Mouse (Mus musculus) CH12.LX (cell line): Measurements from ENCODE around the gene Gm42669. TPM values are rescaled to one million over a fixed set of nuclear protein-coding genes. Genes with fewer than 3 reads are reported as not detected.

Experiments used
- DNase-seq: peaks from one replicate; pipeline ENCODE4 v3.0.0-alpha.2; 2013; ENCODE audit errors: extremely low read depth
- H3K27ac ChIP-seq: 2 replicates; pipeline ENCODE4 v1.5.1; 2012; ENCODE audit warnings: low read depth, mild to moderate bottlenecking, control low read depth, moderate library complexity; ENCODE audit not compliant: insufficient read depth
- H3K27me3 ChIP-seq: replicated peaks from 2 replicates; pipeline ENCODE3; 2012; ENCODE audit warnings: inconsistent platforms
- H3K36me3 ChIP-seq, 2 experiments: replicated peaks in 1 of 2; 2 replicates each; pipeline versions ENCODE3 to v1.6.1; 2012; ENCODE audit warnings: inconsistent platforms in 1 of 2, low read length in 1 of 2, mild to moderate bottlenecking in 1 of 2, mixed read lengths in 1 of 2, moderate library complexity in 1 of 2; ENCODE audit not compliant: control insufficient read depth in 1 of 2, insufficient read depth in 1 of 2
- H3K4me1 ChIP-seq, 2 experiments: 2 replicates each; pipeline ENCODE4 v1.6.1; 2012; ENCODE audit warnings: inconsistent platforms in 1 of 2, moderate library complexity in 1 of 2; ENCODE audit not compliant: insufficient read depth in 2 of 2, control insufficient read depth in 1 of 2
- H3K4me2 ChIP-seq: 2 replicates; pipeline ENCODE4 v1.6.1; 2012; ENCODE audit warnings: low read depth, mild to moderate bottlenecking, control low read depth; ENCODE audit not compliant: poor library complexity, insufficient read depth, severe bottlenecking
- H3K4me3 ChIP-seq, 3 experiments: fragments of 150-350 bp in 1 of 3; sonication (generic) in 1 of 3; replicated peaks in 1 of 3; 2 replicates each; pipeline versions ENCODE3 to v1.5.1; 2011 to 2012; ENCODE audit warnings: low read depth in 2 of 3, low read length in 2 of 3, mild to moderate bottlenecking in 2 of 3, moderate library complexity in 2 of 3, control low read depth in 1 of 3, improper control_type of control experiment in 1 of 3, inconsistent platforms in 1 of 3, mixed read lengths in 1 of 3; ENCODE audit not compliant: poor library complexity in 1 of 3
- H3K79me2 ChIP-seq: replicated peaks from 2 replicates; pipeline ENCODE4 v1.6.1; 2012; ENCODE audit warnings: mild to moderate bottlenecking, moderate library complexity; ENCODE audit not compliant: control insufficient read depth, poor library complexity, insufficient read depth, severe bottlenecking; ENCODE audit errors: extremely low read depth
- H3K9ac ChIP-seq: 2 replicates; pipeline ENCODE4 v1.6.1; 2012; ENCODE audit warnings: low read depth, mild to moderate bottlenecking, control low read depth, moderate library complexity; ENCODE audit not compliant: insufficient read depth
- H3K9me3 ChIP-seq: replicated peaks from 2 replicates; pipeline ENCODE3; 2012; ENCODE audit warnings: low read length, inconsistent platforms, mixed read lengths
- BHLHE40 ChIP-seq: IDR thresholded peaks from 2 replicates; pipeline ENCODE4 v1.6.1; 2011; ENCODE audit warnings: mild to moderate bottlenecking, low read depth, low read length, improper control_type of control experiment
- CHD2 ChIP-seq: IDR thresholded peaks from 2 replicates; pipeline ENCODE4 v1.6.1; 2011; ENCODE audit warnings: low read length, improper control_type of control experiment
- CTCF ChIP-seq, 2 experiments: IDR thresholded peaks in 1 of 2; conservative IDR thresholded peaks in 1 of 2; 2 replicates each; pipeline ENCODE4 v1.5.1; 2011 to 2012; ENCODE audit warnings: low read depth in 2 of 2, low read length in 2 of 2, improper control_type of control experiment in 1 of 2, inconsistent platforms in 1 of 2, mild to moderate bottlenecking in 1 of 2, moderate library complexity in 1 of 2
- ELF1 ChIP-seq: IDR thresholded peaks from 2 replicates; pipeline ENCODE4 v1.6.1; 2014; ENCODE audit warnings: low read depth, mild to moderate bottlenecking, inconsistent platforms, low read length, improper control_type of control experiment
- EP300 ChIP-seq: IDR thresholded peaks from 2 replicates; pipeline ENCODE4 v1.6.1; 2011; ENCODE audit warnings: low read length, improper control_type of control experiment
- ETS1 ChIP-seq: conservative IDR thresholded peaks from 2 replicates; pipeline ENCODE4 v1.6.1; 2012; ENCODE audit warnings: low read depth, mild to moderate bottlenecking, inconsistent platforms, low read length, improper control_type of control experiment, moderate library complexity
- GABPA ChIP-seq: IDR thresholded peaks from 2 replicates; pipeline ENCODE4 v1.6.1; 2012; ENCODE audit warnings: low read depth, low read length, improper control_type of control experiment, inconsistent platforms; ENCODE audit not compliant: insufficient replicate concordance
- IRF4 ChIP-seq: IDR thresholded peaks from 2 replicates; pipeline ENCODE4 v1.6.1; 2014; ENCODE audit warnings: low read depth, mild to moderate bottlenecking, inconsistent platforms, low read length, improper control_type of control experiment
- JUN ChIP-seq: IDR thresholded peaks from 2 replicates; pipeline ENCODE4 v1.6.1; 2011; ENCODE audit warnings: low read depth, mild to moderate bottlenecking, low read length, improper control_type of control experiment, moderate library complexity; ENCODE audit not compliant: insufficient read depth
- MAFK ChIP-seq: IDR thresholded peaks from 2 replicates; pipeline ENCODE4 v1.6.1; 2011; ENCODE audit warnings: low read length, improper control_type of control experiment; ENCODE audit not compliant: insufficient replicate concordance
- MAX ChIP-seq: IDR thresholded peaks from 2 replicates; pipeline ENCODE4 v1.6.1; 2011; ENCODE audit warnings: low read length, improper control_type of control experiment
- MAZ ChIP-seq: IDR thresholded peaks from 2 replicates; pipeline ENCODE4 v1.6.1; 2012; ENCODE audit warnings: low read depth, mild to moderate bottlenecking, inconsistent platforms, low read length, improper control_type of control experiment, moderate library complexity
- MEF2A ChIP-seq: IDR thresholded peaks from 2 replicates; pipeline ENCODE4 v1.6.1; 2014; ENCODE audit warnings: low read depth, mild to moderate bottlenecking, inconsistent platforms, low read length, improper control_type of control experiment, borderline replicate concordance
- MXI1 ChIP-seq: IDR thresholded peaks from 2 replicates; pipeline ENCODE4 v1.6.1; 2011; ENCODE audit warnings: mild to moderate bottlenecking, low read depth, low read length, improper control_type of control experiment
- MYC ChIP-seq: IDR thresholded peaks from 2 replicates; pipeline ENCODE4 v1.6.1; 2011; ENCODE audit warnings: low read depth, mild to moderate bottlenecking, improper control_type of control experiment, low read length
- NELFE ChIP-seq: IDR thresholded peaks from 2 replicates; pipeline ENCODE4 v1.6.1; 2011; ENCODE audit warnings: low read depth, low read length, improper control_type of control experiment
- POLR2A ChIP-seq: IDR thresholded peaks from 2 replicates; pipeline ENCODE4 v1.6.1; 2011; ENCODE audit warnings: low read depth, mild to moderate bottlenecking, improper control_type of control experiment, low read length
- POLR2AphosphoS2 ChIP-seq: IDR thresholded peaks from 2 replicates; pipeline ENCODE4 v1.6.1; 2011; ENCODE audit warnings: low read depth, low read length, improper control_type of control experiment
- RCOR1 ChIP-seq: conservative IDR thresholded peaks from 2 replicates; pipeline ENCODE4 v1.6.1; 2012; ENCODE audit warnings: low read depth, mild to moderate bottlenecking, inconsistent platforms, low read length, improper control_type of control experiment
- SMC3 ChIP-seq: IDR thresholded peaks from 2 replicates; pipeline ENCODE4 v1.6.1; 2011; ENCODE audit warnings: low read depth, low read length, improper control_type of control experiment
- TCF12 ChIP-seq: IDR thresholded peaks from 2 replicates; pipeline ENCODE4 v1.6.1; 2014; ENCODE audit warnings: low read depth, mild to moderate bottlenecking, inconsistent platforms, low read length, improper control_type of control experiment
- UBTF ChIP-seq: IDR thresholded peaks from 2 replicates; pipeline ENCODE4 v1.6.1; 2012; ENCODE audit warnings: low read depth, mild to moderate bottlenecking, inconsistent platforms, low read length, improper control_type of control experiment, moderate library complexity
- ZC3H11A ChIP-seq: IDR thresholded peaks from 2 replicates; pipeline ENCODE4 v1.6.1; 2012; ENCODE audit warnings: low read depth, mild to moderate bottlenecking, inconsistent platforms, low read length, improper control_type of control experiment
- ZNF384 ChIP-seq: IDR thresholded peaks from 2 replicates; pipeline ENCODE4 v1.6.1; 2012; ENCODE audit warnings: low read depth, low read length, improper control_type of control experiment, inconsistent platforms
- dilution Hi-C: fragments of 300-500 bp; cut with MboI; formaldehyde crosslinking; loops from 2 replicates; pipeline ENCODE4 v1.14.3; 2020; ENCODE audit warnings: low sequenced_read_pairs; ENCODE audit not compliant: extremely low pct_unique_long_range_greater_than_20kb, extremely low pct_ligation_motif_present
- in situ Hi-C: fragments of 300-500 bp; cut with MboI; formaldehyde crosslinking; loops from 3 replicates; pipeline ENCODE4 v1.14.3; 2019; ENCODE audit warnings: low sequenced_read_pairs, low pct_ligation_motif_present, low pct_unique_long_range_greater_than_20kb, mixed read lengths
- polyA plus RNA-seq: library from polyadenylated mRNA; unstranded; fragments of >175 nt; gene quantifications from 2 replicates; pipeline ENCODE4 v1.2.1, GENCODE M21; 2012; ENCODE audit warnings: low read depth; ENCODE audit not compliant: insufficient read length
- total RNA-seq, 2 experiments: library from RNA; depleted of rRNA; stranded (reverse); fragments of 300-350 nt in 1 of 2; fragments of >200 nt in 1 of 2; gene quantifications; 2 replicates each; pipeline ENCODE4 v1.2.3; 2012 to 2014

The Gm42669 gene
- total and polyA plus RNA-seq, 3 experiments: 0.17 to 1.0 TPM; not detected in 1

DNA sequence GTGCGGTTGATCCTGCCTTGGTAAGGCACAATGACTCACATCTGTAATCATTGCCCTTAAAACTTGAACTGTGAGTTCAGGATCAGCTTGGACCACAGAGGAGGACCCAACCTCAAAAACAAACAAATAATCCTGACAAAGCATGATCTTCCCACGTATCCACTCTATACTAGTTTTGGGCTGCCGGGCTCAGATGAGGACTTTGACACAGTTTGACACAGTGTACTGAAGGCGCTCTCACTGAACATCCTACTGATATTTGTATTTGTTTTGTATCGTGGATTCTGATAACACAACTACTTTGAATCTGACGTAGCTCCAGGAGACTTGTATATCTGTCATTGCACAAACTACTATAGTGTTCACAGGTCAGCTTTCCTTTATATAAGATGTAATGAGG lies 14.0 kb downstream of the Gm42669 start:
- in situ Hi-C loops: loop anchor here (25.0 kb wide), 1 partner anchor 534 kb away; no protein-coding TSS in a partner anchor
- Histone ChIP-seq H3K27me3 (no peaks in the 10 kb centered on the region), H3K9ac (no peak overlapping the region), H3K4me2 (no peak overlapping the region), H3K4me1 (peaks cover 2 to 28% of the 10 kb centered on the region in 2 experiments), H3K9me3 (no peaks in the 10 kb centered on the region), H3K4me3 (no peak overlapping the region), H3K36me3 (no peaks in the 10 kb centered on the region), H3K27ac (no peak overlapping the region), H3K79me2 (no peaks in the 10 kb centered on the region)
- no peak for DNase-seq
- dilution Hi-C loops: no loop called here
- TF ChIP-seq RCOR1 (no peak), MEF2A (no peak), POLR2AphosphoS2 (no peak), SMC3 (no peak), MXI1 (no peak), GABPA (no peak), JUN (no peak), NELFE (no peak), ETS1 (no peak), TCF12 (no peak), UBTF (no peak), BHLHE40 (no peak)

DNA sequence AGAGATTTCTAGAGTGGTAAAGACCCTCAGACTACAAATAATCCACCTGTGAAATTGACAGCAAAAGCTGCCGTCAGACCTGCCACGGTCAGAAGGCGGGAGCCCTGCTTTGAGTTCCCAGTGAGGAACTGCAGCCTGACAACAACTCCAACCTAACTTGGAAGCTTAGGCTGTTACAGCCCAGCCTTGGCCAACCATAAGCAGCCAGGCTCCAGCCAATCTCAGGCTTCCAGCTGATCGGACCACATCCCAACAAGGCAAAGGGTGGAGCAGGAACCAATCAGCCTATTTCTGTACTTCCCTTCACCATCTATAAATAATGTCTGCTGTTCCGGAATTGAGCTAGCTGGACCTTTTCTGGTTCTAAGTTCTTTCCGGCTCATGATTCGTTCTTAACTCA lies 14.5 kb downstream of the Gm42669 start:
- no peaks in the 10 kb centered on the region for H3K79me2 ChIP-seq
- H3K4me3 ChIP-seq: no peak overlapping the region
- H3K36me3 ChIP-seq: no peaks in the 10 kb centered on the region
- no peak for TF ChIP-seq CHD2
- TF ChIP-seq POLR2AphosphoS2: no peak
- no peak for TF ChIP-seq TCF12
- TF ChIP-seq ZC3H11A: no peak
- no peak overlapping the region for H3K9ac ChIP-seq
- H3K27me3 ChIP-seq: no peaks in the 10 kb centered on the region
- no peak overlapping the region for H3K27ac ChIP-seq
- no peak overlapping the region for H3K4me2 ChIP-seq
- in situ Hi-C loops (loop anchor here (25.0 kb wide), 1 partner anchor 535 kb away; no protein-coding TSS in a partner anchor), dilution Hi-C loops (no loop called here)
- peaks cover 2 to 28% of the 10 kb centered on the region in 2 experiments for H3K4me1 ChIP-seq
- no peaks in the 10 kb centered on the region for H3K9me3 ChIP-seq
- no peak for DNase-seq

GRCm38 (mm10) chr5:107524281-107524680 lies 16.9 kb downstream of the Gm42669 start:
- dilution Hi-C loops (no loop called here), in situ Hi-C loops (loop anchor here (25.0 kb wide), 1 partner anchor 537 kb away; no protein-coding TSS in a partner anchor)
- no peak overlapping the region for H3K4me3 ChIP-seq
- no peaks in the 10 kb centered on the region for H3K79me2 ChIP-seq
- peak; percentile 48 for DNase-seq
- peak; percentile 42; the same call in 1 of the 2 replicates for TF ChIP-seq MEF2A
- TF ChIP-seq MAFK: peak; percentile 95
- peak; percentile 45; the same call in 1 of the 2 replicates for TF ChIP-seq MYC
- no peak for TF ChIP-seq MAZ
- TF ChIP-seq BHLHE40: peak; percentile 70
- no peak for TF ChIP-seq POLR2A
- 0 out of 4 replicates have a peak, but pooled peaks of 1 of the 2 experiments have one; percentile 0 for TF ChIP-seq CTCF (conservative IDR thresholded peaks at IDR 0.05 in 1 of 2, IDR thresholded peaks at IDR 0.05 in 1 of 2; ENCODE audit: low read depth in 2 of 2, low read length in 2 of 2)
- 0 out of 2 replicates have a peak, but pooled peaks have one; percentile 27 for TF ChIP-seq IRF4
- TF ChIP-seq ELF1: no peak
- TF ChIP-seq ZNF384: peak; percentile 48; the same call in 1 of the 2 replicates
- peak; percentile 40; the same call in 1 of the 2 replicates for TF ChIP-seq EP300
- TF ChIP-seq MAX: peak; percentile 42; the same call in 1 of the 2 replicates
- TF ChIP-seq ETS1: peak; percentile 57
- no peak overlapping the region for H3K27ac ChIP-seq
- peaks cover 2 to 26% of the 10 kb centered on the region in 2 experiments for H3K4me1 ChIP-seq
- no peaks in the 10 kb centered on the region for H3K36me3 ChIP-seq
- H3K27me3 ChIP-seq: no peaks in the 10 kb centered on the region
- no peaks in the 10 kb centered on the region for H3K9me3 ChIP-seq
- H3K4me2 ChIP-seq: no peak overlapping the region
- no peak overlapping the region for H3K9ac ChIP-seq
